Mouse (Mus musculus): Measurements from ENCODE around the gene Mtus2.

GRCm38 (mm10) chr5:148175742-148176426, 218.8 kb downstream of the Mtus2 start:
- TF ChIP-seq MAFK (IDR thresholded peaks at IDR 0.05; ENCODE audit: insufficient read depth, low read depth, low read length): no peak
- TF ChIP-seq ZC3H11A (IDR thresholded peaks at IDR 0.05; ENCODE audit: borderline replicate concordance, low read depth, low read length): no peak
- peak; percentile 77 for TF ChIP-seq ZNF384 (IDR thresholded peaks at IDR 0.05; ENCODE audit: low read depth, low read length)
- no peak for TF ChIP-seq HCFC1 (IDR thresholded peaks at IDR 0.05; ENCODE audit: borderline replicate concordance, insufficient read depth, low read length)
- no peak for TF ChIP-seq CHD2 (IDR thresholded peaks at IDR 0.05; ENCODE audit: low read depth, low read length)
